ENCODE assay signal across 8 mouse cellular contexts in genomic region chr1:72255062-72255853, GRCm38 (mm10). TPM values are rescaled to one million over a fixed set of nuclear protein-coding genes. Genes with fewer than 3 reads are reported as not detected.
A peak's percentile ranks its signal among the peaks of the same experiment; 100 is the strongest.
DNase-seq lines count a peak whose midpoint lies in the region; ATAC-seq and TF ChIP-seq lines count a peak whose summit lies in the region.

No protein-coding gene starts in this region.

- peak; percentile 27 to 43 for DNase-seq in layer of hippocampus, adult 2 months (ENCODE audit: low spot score in 2 of 2)
- DNase-seq in layer of hippocampus, adult 18-20 months (ENCODE audit: low spot score in 2 of 2) = no peak
- peak; percentile 68 for DNase-seq in cerebellum, adult 11-12 months
- peak; percentile 89 for DNase-seq in hindlimb bud, embryonic 11.5 days (ENCODE audit: extremely low spot score, low read depth, low spot score)
- DNase-seq in spleen, postnatal 4 days (ENCODE audit: low spot score in 2 of 2) = peak; percentile 66 to 72

- 2% methylated on average over 15 of the region's 15 CpGs for WGBS in forebrain, embryonic 15.5 days
- 2% methylated on average over 15 of the region's 15 CpGs for WGBS in limb, embryonic 13.5 days
- WGBS in midbrain, embryonic 13.5 days = 5% methylated on average over 15 of the region's 15 CpGs

- no peaks in the 10 kb centered on the region for H3K9me3 ChIP-seq in forebrain, embryonic 15.5 days
- H3K9me3 ChIP-seq in limb, embryonic 13.5 days = no peaks in the 10 kb centered on the region
- no peaks in the 10 kb centered on the region for H3K9me3 ChIP-seq in midbrain, embryonic 13.5 days

- H3K4me3 ChIP-seq in layer of hippocampus, adult 2 months = peak overlapping the region; percentile 47
- peak overlapping the region; percentile 49 for H3K4me3 ChIP-seq in forebrain, embryonic 15.5 days
- H3K4me3 ChIP-seq in limb, embryonic 13.5 days = peak overlapping the region; percentile 47
- peak overlapping the region; percentile 45 for H3K4me3 ChIP-seq in midbrain, embryonic 13.5 days (replicated peaks)

- no peaks in the 10 kb centered on the region for H3K27me3 ChIP-seq in forebrain, embryonic 15.5 days
- H3K27me3 ChIP-seq in limb, embryonic 13.5 days = no peaks in the 10 kb centered on the region
- no peaks in the 10 kb centered on the region for H3K27me3 ChIP-seq in midbrain, embryonic 13.5 days

- ATAC-seq in forebrain, embryonic 15.5 days (replicated peaks) = peak; percentile 88
- ATAC-seq in limb, embryonic 13.5 days (ENCODE audit: low FRiP score, low read depth) = peak; percentile 88
- ATAC-seq in midbrain, embryonic 13.5 days = peak; percentile 86

- H3K4me1 ChIP-seq in forebrain, embryonic 15.5 days = peaks cover 22% of the 10 kb centered on the region
- H3K4me1 ChIP-seq in limb, embryonic 13.5 days = peaks cover 16% of the 10 kb centered on the region
- H3K4me1 ChIP-seq in midbrain, embryonic 13.5 days (replicated peaks) = peaks cover 29% of the 10 kb centered on the region

- H3K36me3 ChIP-seq in forebrain, embryonic 15.5 days = no peaks in the 10 kb centered on the region
- no peaks in the 10 kb centered on the region for H3K36me3 ChIP-seq in limb, embryonic 13.5 days
- no peaks in the 10 kb centered on the region for H3K36me3 ChIP-seq in midbrain, embryonic 13.5 days

- peak overlapping the region; percentile 92 for H3K27ac ChIP-seq in layer of hippocampus, adult 2 months
- H3K27ac ChIP-seq in forebrain, embryonic 15.5 days (replicated peaks) = peak overlapping the region; percentile 93
- peak overlapping the region; percentile 90 for H3K27ac ChIP-seq in limb, embryonic 13.5 days
- H3K27ac ChIP-seq in midbrain, embryonic 13.5 days = peak overlapping the region; percentile 89

- peak overlapping the region; percentile 72 for H3K9ac ChIP-seq in forebrain, embryonic 15.5 days (replicated peaks)
- peak overlapping the region; percentile 69 for H3K9ac ChIP-seq in limb, embryonic 13.5 days
- H3K9ac ChIP-seq in midbrain, embryonic 13.5 days (replicated peaks) = peak overlapping the region; percentile 65

- TF ChIP-seq CTCF in layer of hippocampus, adult 2 months (conservative IDR thresholded peaks at IDR 0.05) = peak; percentile 46

- peak overlapping the region; percentile 70 for H3K4me2 ChIP-seq in forebrain, embryonic 15.5 days (replicated peaks)
- peak overlapping the region; percentile 62 for H3K4me2 ChIP-seq in limb, embryonic 13.5 days (replicated peaks)
- peak overlapping the region; percentile 61 for H3K4me2 ChIP-seq in midbrain, embryonic 13.5 days (replicated peaks)

RNA-seq across cellular contexts. Expression of gene Pecr, which starts 28.9 kb away (rescaled TPM):
- 1 to 10 TPM; 5.4 to 6.7 TPM for total RNA-seq in layer of hippocampus, adult 2 months (2021)
- total RNA-seq in layer of hippocampus, adult 18-20 months (2021) = 1 to 10 TPM; 5.6 to 6.3 TPM
- 9.1 and 12.8 TPM in 2 replicates for polyA plus RNA-seq in forebrain, embryonic 15.5 days (2015; fragmentation: Nextera tagmentation; extraction: Ambion mirVana)
- polyA plus RNA-seq in limb, embryonic 13.5 days (2015; fragmentation: Nextera tagmentation; extraction: Ambion mirVana) = 35.8 and 37.5 TPM in 2 replicates
- polyA plus RNA-seq in midbrain, embryonic 13.5 days (2015; fragmentation: Nextera tagmentation; extraction: Ambion mirVana) = 8.7 and 10.2 TPM in 2 replicates

RNA-seq across cellular contexts. Expression of gene Tmem169, which starts 28.9 kb away (rescaled TPM):
- total RNA-seq in layer of hippocampus, adult 2 months (2021) = 10 to 100 TPM; 13.6 to 17.1 TPM
- total RNA-seq in layer of hippocampus, adult 18-20 months (2021) = 10 to 100 TPM; 12.9 to 14.5 TPM
- 32.8 and 34.0 TPM in 2 replicates for polyA plus RNA-seq in forebrain, embryonic 15.5 days (2015; fragmentation: Nextera tagmentation; extraction: Ambion mirVana)
- polyA plus RNA-seq in limb, embryonic 13.5 days (2015; fragmentation: Nextera tagmentation; extraction: Ambion mirVana) = 6.3 and 7.2 TPM in 2 replicates
- 36.1 and 39.7 TPM in 2 replicates for polyA plus RNA-seq in midbrain, embryonic 13.5 days (2015; fragmentation: Nextera tagmentation; extraction: Ambion mirVana)

RNA-seq across cellular contexts. Expression of gene Mreg, which starts 43.2 kb away (rescaled TPM):
- total RNA-seq in layer of hippocampus, adult 2 months (2021) = 1 to 10 TPM; 3.1 to 3.6 TPM
- 1 to 10 TPM; 4.7 TPM for total RNA-seq in layer of hippocampus, adult 18-20 months (2021)
- polyA plus RNA-seq in forebrain, embryonic 15.5 days (2015; fragmentation: Nextera tagmentation; extraction: Ambion mirVana) = 0.94 and 1.4 TPM in 2 replicates
- polyA plus RNA-seq in limb, embryonic 13.5 days (2015; fragmentation: Nextera tagmentation; extraction: Ambion mirVana) = 1.8 and 2.2 TPM in 2 replicates
- polyA plus RNA-seq in midbrain, embryonic 13.5 days (2015; fragmentation: Nextera tagmentation; extraction: Ambion mirVana) = 1.4 and 1.8 TPM in 2 replicates

RNA-seq across cellular contexts. Expression of gene Xrcc5, which starts 52.0 kb away (rescaled TPM):
- total RNA-seq in layer of hippocampus, adult 2 months (2021) = 10 to 100 TPM; 14.2 to 14.8 TPM
- total RNA-seq in layer of hippocampus, adult 18-20 months (2021) = 10 to 100 TPM; 15.3 to 17.5 TPM
- polyA plus RNA-seq in forebrain, embryonic 15.5 days (2015; fragmentation: Nextera tagmentation; extraction: Ambion mirVana) = 27.3 and 28.1 TPM in 2 replicates
- polyA plus RNA-seq in limb, embryonic 13.5 days (2015; fragmentation: Nextera tagmentation; extraction: Ambion mirVana) = 56.3 and 56.8 TPM in 2 replicates
- 28.7 and 29.1 TPM in 2 replicates for polyA plus RNA-seq in midbrain, embryonic 13.5 days (2015; fragmentation: Nextera tagmentation; extraction: Ambion mirVana)

Comparison
In these comparisons a context has a peak if more than half of its experiments do, and no peak if none do; other contexts are left out.
1. DNase-seq: peak in layer of hippocampus, adult 2 months (2 of 2), cerebellum, adult 11-12 months (single experiment), hindlimb bud, embryonic 11.5 days (single experiment) and spleen, postnatal 4 days (2 of 2); none in layer of hippocampus, adult 18-20 months (0 of 2).
2. Peak in every context shown above with its lines, with median percentiles within 50 percentile points of each other: H3K27ac ChIP-seq, H3K4me3 ChIP-seq, ATAC-seq, H3K4me2 ChIP-seq and H3K9ac ChIP-seq.